Mouse (Mus musculus): ENCODE data around the gene Ivd. TPM values are rescaled to one million over a fixed set of nuclear protein-coding genes. Genes with fewer than 3 reads are reported as not detected.
A peak's percentile ranks its signal among the peaks of the same experiment; 100 is the strongest.

Ivd gene
- total RNA-seq, 2 experiments from 2014 or later: 63.1 to 68.5 TPM

- DNase-seq (ENCODE audit: low spot score in 2 of 2): no peak
These were observed 44.4 kb downstream of the Ivd start for GRCm38 (mm10) chr2:118906118-118906492.

GRCm38 (mm10) chr2:118907781-118908180 lies 46.0 kb downstream of the Ivd start:
- no peak for DNase-seq (ENCODE audit: low spot score in 2 of 2)

GRCm38 (mm10) chr2:118909151-118909550 lies 47.4 kb downstream of the Ivd start:
- DNase-seq (ENCODE audit: low spot score in 2 of 2): no peak

GRCm38 (mm10) chr2:118910605-118911278 lies 49.0 kb downstream of the Ivd start:
- no peak for DNase-seq (ENCODE audit: low spot score in 2 of 2)

- no peak for DNase-seq (ENCODE audit: low spot score in 2 of 2)
These were observed 51.0 kb downstream of the Ivd start for GRCm38 (mm10) chr2:118912706-118913105.

- no peak for DNase-seq (ENCODE audit: low spot score in 2 of 2)
These were observed 52.0 kb downstream of the Ivd start for GRCm38 (mm10) chr2:118913551-118914276.

GRCm38 (mm10) chr2:118914685-118915084 lies 52.9 kb downstream of the Ivd start:
- DNase-seq (ENCODE audit: low spot score in 2 of 2): no peak

GRCm38 (mm10) chr2:118916436-118916835 lies 54.7 kb downstream of the Ivd start:
- DNase-seq (ENCODE audit: low spot score in 2 of 2): no peak

GRCm38 (mm10) chr2:118918543-118918942 lies 56.8 kb downstream of the Ivd start:
- no peak for DNase-seq (ENCODE audit: low spot score in 2 of 2)

GRCm38 (mm10) chr2:118920428-118920827 lies 58.7 kb downstream of the Ivd start:
- no peak for DNase-seq (ENCODE audit: low spot score in 2 of 2)

GRCm38 (mm10) chr2:118925952-118926351 lies 64.2 kb downstream of the Ivd start:
- no peak for DNase-seq (ENCODE audit: low spot score in 2 of 2)

GRCm38 (mm10) chr2:118926361-118926997 lies 64.7 kb downstream of the Ivd start, which contains the start of gene Chst14:
TSS of gene Chst14 (plus strand) at chr2:118926496.
- DNase-seq (ENCODE audit: low spot score in 2 of 2): peak; percentile 24 to 33

GRCm38 (mm10) chr2:118926998-118927739 lies 65.4 kb downstream of the Ivd start:
- DNase-seq (ENCODE audit: low spot score in 2 of 2): no peak

Other genes starting within 250 kb of the Ivd start
- 10 to 100 TPM; 79.7 to 86.4 TPM for gene Pak6, start 198.7 kb upstream of the Ivd start, total RNA-seq (2021)
- gene Ankrd63, start 158.0 kb upstream of the Ivd start, total RNA-seq (2021): 10 to 100 TPM; 27.5 to 33.7 TPM
- gene Plcb2, start 133.5 kb upstream of the Ivd start, total RNA-seq (2021): 1 to 10 TPM; 3.0 to 3.1 TPM
- gene Inafm2, start 116.2 kb upstream of the Ivd start, total RNA-seq (2021): 10 to 100 TPM; 48.7 to 49.6 TPM
- 1 to 10 TPM; 4.4 to 4.8 TPM for gene Ccdc9b, start 99.3 kb upstream of the Ivd start, total RNA-seq (2021)
- not detected for gene Phgr1, start 89.2 kb upstream of the Ivd start, total RNA-seq (2021)
- 100 to 1,000 TPM; 184 to 206 TPM for gene Disp2, start 82.2 kb upstream of the Ivd start, total RNA-seq (2021)
- 1 to 10 TPM; 1.5 to 1.7 TPM for gene Knstrn, start 48.0 kb upstream of the Ivd start, total RNA-seq (2021)
- gene Bahd1, start 38.4 kb downstream of the Ivd start, total RNA-seq (2021): 10 to 100 TPM; 53.2 to 61.6 TPM
- 1 to 10 TPM; 1.8 to 2.9 TPM for gene Chst14, start 64.5 kb downstream of the Ivd start, total RNA-seq (2021)
- 10 to 100 TPM; 47.4 to 48.4 TPM for gene Ccdc32, start 167.4 kb downstream of the Ivd start, total RNA-seq (2021)
- gene Rpusd2, start 172.8 kb downstream of the Ivd start, total RNA-seq (2021): 1 to 10 TPM; 8.5 to 8.9 TPM
- gene Knl1, start 185.2 kb downstream of the Ivd start, total RNA-seq (2021): under 1 TPM; 0.05 to 0.07 TPM